Mouse (Mus musculus) lung, adult 18-20 months (tissue): ENCODE measurements around the gene Adh6a.

ENCODE experiments used
- DNase-seq, 2 experiments: peaks; one replicate each; pipeline ENCODE4 v3.0.0; 2022; ENCODE audit warnings: mixed read lengths in 2 of 2

Gene Adh6a

GRCm38 (mm10) chr3:138312965-138313364, at the start of gene Adh6a:
Adh6a (plus strand) TSS chr3:138313286.
- DNase-seq, result no peak

- DNase-seq, result no peak
Measured at GRCm38 (mm10) chr3:138264648-138265047, 48.4 kb upstream of the Adh6a start.

- no peak for DNase-seq
Measured at GRCm38 (mm10) chr3:138270507-138270906, 42.6 kb upstream of the Adh6a start.

- no peak for DNase-seq
Measured at GRCm38 (mm10) chr3:138271297-138271696, 41.8 kb upstream of the Adh6a start.

- no peak for DNase-seq
Measured at GRCm38 (mm10) chr3:138273080-138273479, 40.0 kb upstream of the Adh6a start.

- no peak for DNase-seq
Measured at GRCm38 (mm10) chr3:138275100-138275499, 38.0 kb upstream of the Adh6a start.

GRCm38 (mm10) chr3:138282556-138282955, 30.5 kb upstream of the Adh6a start:
- no peak for DNase-seq

GRCm38 (mm10) chr3:138283831-138284230, 29.3 kb upstream of the Adh6a start:
- peak; percentile 17 to 33 for DNase-seq

GRCm38 (mm10) chr3:138285986-138286385, 27.1 kb upstream of the Adh6a start:
- DNase-seq, result no peak

- no peak for DNase-seq
Measured at GRCm38 (mm10) chr3:138287686-138288085, 25.4 kb upstream of the Adh6a start.

- no peak for DNase-seq
Measured at GRCm38 (mm10) chr3:138290672-138291071, 22.4 kb upstream of the Adh6a start.

GRCm38 (mm10) chr3:138291529-138292117, 21.5 kb upstream of the Adh6a start:
- DNase-seq, result no peak

- no peak for DNase-seq
Measured at GRCm38 (mm10) chr3:138293298-138293895, 19.7 kb upstream of the Adh6a start.

- no peak for DNase-seq
Measured at GRCm38 (mm10) chr3:138300130-138300529, 13.0 kb upstream of the Adh6a start.

GRCm38 (mm10) chr3:138302676-138303075, 10.4 kb upstream of the Adh6a start:
- DNase-seq, result no peak

GRCm38 (mm10) chr3:138303771-138304488, 9.2 kb upstream of the Adh6a start:
- DNase-seq, result no peak

GRCm38 (mm10) chr3:138304489-138304871, 8.6 kb upstream of the Adh6a start:
- DNase-seq, result no peak

- DNase-seq, result no peak
Measured at GRCm38 (mm10) chr3:138305486-138306289, 7.4 kb upstream of the Adh6a start.

- no peak for DNase-seq
Measured at GRCm38 (mm10) chr3:138306290-138306683, 6.8 kb upstream of the Adh6a start.

GRCm38 (mm10) chr3:138309910-138310309, 3.2 kb upstream of the Adh6a start:
- no peak for DNase-seq

GRCm38 (mm10) chr3:138311015-138311414, 2.1 kb upstream of the Adh6a start:
- DNase-seq, result no peak

- no peak for DNase-seq
Measured at GRCm38 (mm10) chr3:138316908-138317472, 3.9 kb downstream of the Adh6a start.

GRCm38 (mm10) chr3:138325001-138325400, 11.9 kb downstream of the Adh6a start:
- DNase-seq, result no peak
